Comparison of ENCODE assay signal across 8 mouse cellular contexts in the genomic region with DNA sequence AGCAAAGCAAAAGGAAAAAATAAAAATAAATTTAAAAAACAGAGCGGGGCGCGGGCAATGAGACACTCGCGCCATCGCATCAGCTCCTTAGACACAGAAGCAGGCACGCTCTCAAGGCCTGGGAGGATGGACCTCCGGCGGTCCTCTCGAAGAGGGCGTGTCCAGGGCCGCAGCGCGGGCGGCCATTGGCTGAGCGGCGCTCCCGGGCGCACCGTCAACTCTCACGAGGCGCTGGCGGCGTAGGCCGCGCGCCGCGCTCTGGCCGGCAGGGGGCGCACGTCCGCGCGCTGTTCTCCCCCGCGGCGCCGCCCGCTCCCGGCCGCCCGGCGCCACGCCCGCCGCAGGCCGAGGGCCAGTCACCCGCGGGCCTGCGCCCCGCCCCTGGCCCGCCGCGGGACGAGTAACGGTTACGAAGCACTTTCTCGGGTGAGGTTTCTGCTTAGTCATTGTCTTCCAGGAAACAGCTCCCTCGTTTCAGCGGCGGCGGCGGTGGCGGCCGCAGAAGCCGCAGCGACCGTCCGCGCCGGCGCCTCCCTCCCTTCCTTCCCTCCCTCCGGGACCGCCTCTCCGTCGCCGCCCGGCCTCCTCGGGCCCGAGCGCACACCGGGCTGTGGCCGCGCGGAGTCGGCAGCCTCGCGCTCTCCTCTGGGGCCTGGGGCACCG. TPM values are rescaled to one million over a fixed set of nuclear protein-coding genes. Genes with fewer than 3 reads are reported as not detected.
DNase-seq lines count a peak whose midpoint lies in the region; ATAC-seq lines count a peak whose summit lies in the region.

A gene (plus strand): TSS at position 343 of the 663 bp plus-strand sequence.

- peak; percentile 98 for ATAC-seq in hindbrain, embryonic 15.5 days (ENCODE audit: low FRiP score, low read depth)

- H3K9ac ChIP-seq in hindbrain, embryonic 15.5 days, result peak within 1 kb of the TSS; percentile 88

- H3K27me3 ChIP-seq in hindbrain, embryonic 15.5 days, result no peaks in the 10 kb centered on the region

- DNase-seq in R1 (ENCODE audit: low read depth, low spot score), result peak; percentile 92
- DNase-seq in cerebellum, postnatal 25 days, result peak; percentile 95 to 96
- DNase-seq in frontal cortex, postnatal 36 days (ENCODE audit: low spot score in 2 of 2), result peak; percentile 88 to 93
- peak; percentile 91 for DNase-seq in left cerebral cortex, adult 11 months (ENCODE audit: low spot score)
- DNase-seq in lung, postnatal 4 days, result peak; percentile 94 to 97
- peak; percentile 92 for DNase-seq in retina, postnatal 7 days (ENCODE audit: low read depth, low spot score)
- peak; percentile 91 for DNase-seq in urinary bladder, adult 2 months (ENCODE audit: low spot score)

- H3K36me3 ChIP-seq in hindbrain, embryonic 15.5 days, result no peaks in the 10 kb centered on the region

- H3K4me1 ChIP-seq in hindbrain, embryonic 15.5 days (replicated peaks), result peaks cover 23% of the 10 kb centered on the region

- peak within 1 kb of the TSS; percentile 94 for H3K27ac ChIP-seq in hindbrain, embryonic 15.5 days (replicated peaks)

- H3K9me3 ChIP-seq in hindbrain, embryonic 15.5 days, result no peaks in the 10 kb centered on the region

- under 1% methylated on average over 78 of the region's 90 CpGs for WGBS in hindbrain, embryonic 15.5 days

- peak within 1 kb of the TSS; percentile 65 for H3K4me2 ChIP-seq in hindbrain, embryonic 15.5 days

- peak within 1 kb of the TSS; percentile 96 for H3K4me3 ChIP-seq in hindbrain, embryonic 15.5 days

RNA-seq across cellular contexts. Expression of the gene that starts here (rescaled TPM):
- 50.6 and 59.6 TPM in 2 replicates for polyA plus RNA-seq in hindbrain, embryonic 15.5 days (2015; fragmentation: Nextera tagmentation; extraction: Ambion mirVana)
- 84.0 and 84.1 TPM in 2 replicates for polyA plus RNA-seq in urinary bladder, adult 2 months (2012; rRNA removed)

Comparison
In these comparisons a context has a peak if more than half of its experiments do, and no peak if none do; other contexts are left out.
1. Peak in every context shown above with its lines: DNase-seq, ATAC-seq, H3K4me3 ChIP-seq and H3K27ac ChIP-seq.